Mouse (Mus musculus) bone marrow, adult 2 months (tissue): Measurements from ENCODE around the gene Tmem104.

ENCODE experiments used
- CTCF ChIP-seq: fragments of 200-500 bp; IDR thresholded peaks from 2 replicates; pipeline ENCODE4 v1.5.1; 2011; ENCODE audit warnings: low read length, control low read depth; ENCODE audit not compliant: control insufficient read depth, insufficient read depth
- POLR2A ChIP-seq: fragments of 200-500 bp; IDR thresholded peaks from 2 replicates; pipeline ENCODE4 v1.6.1; 2011; ENCODE audit warnings: low read depth, mild to moderate bottlenecking, control low read depth, low read length, borderline replicate concordance; ENCODE audit not compliant: control insufficient read depth

- TF ChIP-seq POLR2A (no peak), CTCF (no peak)
These were observed 103.0 kb downstream of the Tmem104 start for GRCm38 (mm10) chr11:115290314-115290713.
